Mouse (Mus musculus) ES-Bruce4 (cell line): ENCODE measurements around the gene Tmem26.

Experiments used
- CTCF ChIP-seq: IDR thresholded peaks from one replicate; pipeline ENCODE4 v1.8.1; 2011; ENCODE audit warnings: low read depth, low read length
- POLR2A ChIP-seq: IDR thresholded peaks from one replicate; pipeline ENCODE4 v1.8.1; 2011; ENCODE audit warnings: low read length; ENCODE audit not compliant: insufficient read depth

DNA sequence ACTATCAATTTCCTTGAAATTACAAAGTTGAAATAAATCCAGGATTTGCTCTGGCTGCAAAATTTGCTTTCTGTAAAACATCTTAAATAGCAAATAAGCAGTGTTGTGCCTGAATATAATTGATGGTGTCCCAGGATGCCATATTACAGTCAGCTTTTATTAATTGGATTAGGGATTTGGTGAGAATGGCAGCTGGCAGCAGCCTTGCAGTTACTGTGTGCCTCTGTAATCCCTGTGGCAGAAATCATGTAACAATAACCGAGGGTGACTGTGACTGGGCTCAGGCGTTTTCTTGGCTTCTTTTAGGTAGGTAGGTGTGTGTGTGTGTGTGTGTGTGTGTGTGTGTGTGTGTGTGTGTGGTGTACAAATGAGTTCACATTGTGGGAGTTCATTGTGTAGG, 16.8 kb downstream of the Tmem26 start:
- TF ChIP-seq CTCF (no peak), POLR2A (no peak)
